Mouse (Mus musculus): ENCODE measurements around the gene Wfs1.

Wfs1 gene

DNA sequence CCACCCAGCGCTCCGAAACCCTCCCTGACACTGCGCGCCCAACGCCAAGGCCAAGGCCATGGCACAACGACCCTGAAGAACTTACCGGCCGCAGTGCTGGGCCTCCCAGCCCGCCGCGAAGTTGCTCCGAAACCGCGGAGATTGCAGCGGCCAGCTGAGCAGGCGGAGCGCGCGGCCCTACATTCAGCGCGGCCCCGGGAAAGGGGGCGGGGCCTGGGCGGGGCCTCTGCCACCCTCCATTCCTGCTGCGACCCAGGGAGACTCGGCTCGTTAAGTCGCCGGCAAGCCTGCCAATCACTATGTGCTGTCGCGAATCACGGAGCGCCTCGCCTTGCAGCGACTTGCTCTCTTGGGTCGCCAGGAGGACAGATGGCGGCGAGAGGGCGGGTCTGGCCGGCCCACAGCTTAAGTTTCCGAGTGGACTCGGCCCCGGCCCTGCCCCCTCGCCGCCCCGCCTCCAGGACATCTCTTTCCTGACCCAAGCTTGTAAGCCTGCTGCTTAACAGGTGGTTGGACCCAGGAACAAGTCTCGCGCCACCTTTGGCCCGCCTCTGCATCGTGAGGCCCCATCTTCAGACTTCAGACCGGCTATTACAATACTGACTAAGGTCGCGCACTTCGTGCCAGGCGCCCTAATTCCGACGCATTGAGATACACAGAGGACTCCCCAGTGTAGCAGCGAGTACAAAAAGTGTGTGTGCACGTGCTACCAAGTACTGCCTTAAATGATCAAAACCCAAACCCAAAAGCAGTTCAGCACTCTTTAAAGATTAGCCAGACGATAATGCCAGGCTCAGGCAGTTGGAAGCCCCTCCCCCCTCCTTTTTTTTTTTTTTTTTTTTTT lies at the start of gene Wfs1:
Gene Wfs1, minus strand, starts transcription at position 425 of the 844 bp plus-strand sequence.
- WGBS, result under 1% methylated on average over 60 of the region's 60 CpGs

DNA sequence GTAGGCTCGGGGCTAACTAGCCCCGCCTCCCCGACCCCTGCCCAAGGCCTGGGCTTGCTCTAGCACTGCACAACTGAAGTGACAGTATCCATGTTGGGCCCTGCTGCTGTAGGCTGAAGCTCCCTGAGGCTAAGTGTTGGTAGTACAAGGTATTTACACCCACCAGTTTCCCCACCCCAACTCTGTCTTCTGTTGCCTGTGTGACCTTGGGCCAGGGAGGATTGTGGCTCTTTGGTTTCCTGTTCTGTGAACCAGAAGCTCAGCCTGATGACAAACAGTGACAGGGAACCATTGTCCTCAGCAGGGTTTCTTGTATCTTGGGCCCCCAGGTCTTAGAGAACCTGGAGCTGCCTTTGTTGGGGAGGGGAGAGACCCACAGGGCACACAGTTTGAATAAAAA lies 47.9 kb upstream of the Wfs1 start:
- WGBS, result 72% methylated on average over 3 of the region's 3 CpGs

DNA sequence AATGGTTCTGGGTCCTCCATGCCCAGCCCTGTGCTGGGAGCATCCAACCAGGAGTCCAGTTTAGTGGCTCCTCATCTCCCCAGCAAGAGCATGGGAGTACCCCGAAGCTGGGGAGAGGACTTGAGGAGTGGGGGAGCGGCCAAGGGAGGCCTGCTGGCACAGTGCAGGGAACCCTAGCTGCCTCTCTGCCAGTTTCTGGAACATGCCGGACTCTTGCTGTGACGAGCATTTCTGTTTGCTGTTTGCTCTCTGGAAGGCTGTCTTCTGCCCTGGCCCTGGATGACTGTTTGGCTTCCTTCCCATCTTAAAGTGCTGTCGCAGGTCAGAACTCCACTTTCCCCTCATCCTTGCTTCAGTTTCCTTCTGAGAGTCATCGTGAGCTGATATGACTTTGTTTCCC lies 46.9 kb upstream of the Wfs1 start:
- 58% methylated on average over 6 of the region's 6 CpGs for WGBS

DNA sequence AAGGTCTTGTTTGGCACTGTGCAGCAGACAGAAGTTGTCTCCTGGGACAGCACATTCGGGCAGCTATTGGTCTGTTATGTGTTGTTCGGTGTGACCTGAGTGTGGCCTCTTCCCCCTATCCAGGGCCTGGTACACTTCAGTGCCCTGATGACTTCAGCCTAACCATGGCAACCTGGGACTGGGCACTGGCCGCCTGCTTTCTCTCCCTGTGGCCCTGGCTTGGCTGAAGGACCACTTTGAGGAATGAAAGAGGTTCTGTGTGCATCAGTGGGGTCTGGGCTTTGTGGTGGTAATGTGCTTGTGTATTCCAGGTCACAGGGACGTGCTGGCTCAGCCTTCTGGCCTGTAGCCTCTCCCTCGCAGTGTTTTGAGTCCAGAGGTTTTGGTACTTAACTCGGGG lies 46.2 kb upstream of the Wfs1 start:
- 57% methylated on average over 6 of the region's 6 CpGs for WGBS

DNA sequence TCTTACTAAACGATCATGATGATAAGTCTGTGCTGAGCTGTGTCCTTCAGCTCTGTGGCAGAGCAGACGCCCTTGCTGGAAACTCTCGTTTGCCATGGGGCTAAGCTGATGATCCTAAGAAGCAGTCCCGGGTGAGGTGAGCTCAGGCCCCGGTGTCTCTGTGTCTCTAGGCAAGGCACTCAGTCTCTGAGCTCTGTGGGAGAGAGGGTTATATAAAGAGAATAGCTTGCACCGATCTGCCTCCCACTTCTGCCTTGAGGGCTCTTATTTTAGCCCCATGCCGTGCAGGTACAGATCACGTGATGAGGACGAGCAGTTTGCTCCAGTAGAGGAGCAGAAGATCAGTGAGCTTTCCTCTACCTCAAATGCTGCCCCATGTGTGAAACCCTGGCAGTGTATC lies 41.7 kb upstream of the Wfs1 start:
- 33% methylated on average over 9 of the region's 9 CpGs for WGBS

DNA sequence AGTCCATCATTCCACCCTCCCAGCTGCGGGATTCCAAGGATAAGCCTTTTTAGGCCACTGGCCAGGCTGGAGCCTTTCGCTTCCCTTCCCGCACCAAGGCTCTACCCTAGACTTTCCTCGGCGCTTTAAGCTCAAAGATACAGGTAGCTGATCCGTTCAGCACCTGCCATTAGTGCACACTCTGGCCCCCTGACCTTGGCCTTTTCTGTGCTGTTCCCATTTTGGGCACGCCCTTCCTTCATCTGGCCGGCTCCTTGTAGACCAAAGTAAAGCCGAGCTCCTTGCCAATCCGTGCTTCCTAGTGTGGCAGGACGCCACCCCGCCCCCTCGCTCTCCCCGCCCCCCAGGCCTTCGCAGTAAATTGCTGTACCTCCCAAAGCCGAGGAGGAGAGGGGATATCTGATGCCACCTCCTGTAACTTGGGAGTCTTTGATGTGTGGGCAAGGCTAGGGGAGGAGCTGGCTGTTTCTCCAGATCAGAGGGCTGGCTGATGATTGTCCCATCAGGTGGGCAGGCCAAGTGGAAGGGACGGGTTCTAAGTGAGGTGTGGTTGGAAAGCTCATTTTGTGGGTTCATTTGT lies 40.4 kb upstream of the Wfs1 start:
- 1% methylated on average over 17 of the region's 17 CpGs for WGBS

DNA sequence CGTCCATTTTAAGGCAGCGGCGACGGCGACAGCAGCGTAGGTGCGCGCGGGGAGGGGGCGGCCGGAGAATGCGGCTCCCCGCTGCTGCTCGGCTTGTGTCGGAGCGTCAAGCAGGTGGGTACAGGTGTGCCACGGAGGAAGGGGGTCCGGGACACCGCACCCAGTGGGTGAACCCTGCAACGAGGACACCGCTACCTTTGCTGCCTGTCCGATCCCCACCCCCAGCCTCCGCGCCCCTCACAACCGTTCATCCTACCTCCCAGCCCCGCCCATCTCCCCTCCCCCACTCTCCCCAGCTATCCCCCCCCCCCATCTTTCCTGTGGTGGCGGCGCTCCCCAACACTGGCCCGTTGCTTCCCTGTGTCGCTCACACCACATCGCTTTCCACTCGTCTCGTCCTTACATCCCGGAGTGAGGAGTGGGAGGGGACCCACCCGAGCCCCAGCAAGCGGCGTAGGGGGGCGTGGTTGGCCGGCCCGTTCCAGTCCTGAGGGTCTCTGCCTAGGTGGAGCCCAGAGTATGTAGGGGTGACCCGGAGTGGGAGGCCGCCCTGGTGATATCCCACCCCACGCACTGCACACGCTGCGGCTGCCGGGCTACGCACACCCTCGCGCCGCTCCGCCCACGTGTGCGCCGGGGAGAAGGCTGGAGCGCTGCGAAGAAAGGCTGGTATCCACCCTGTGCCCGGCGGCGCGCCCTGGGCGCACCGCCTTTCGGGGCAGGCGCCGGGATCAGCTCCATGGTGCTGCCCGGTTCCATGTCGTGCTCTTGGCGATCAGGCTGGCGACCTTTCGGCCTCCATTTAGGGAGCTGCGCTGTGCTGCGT lies 39.7 kb upstream of the Wfs1 start:
- WGBS, result under 1% methylated on average over 70 of the region's 72 CpGs

DNA sequence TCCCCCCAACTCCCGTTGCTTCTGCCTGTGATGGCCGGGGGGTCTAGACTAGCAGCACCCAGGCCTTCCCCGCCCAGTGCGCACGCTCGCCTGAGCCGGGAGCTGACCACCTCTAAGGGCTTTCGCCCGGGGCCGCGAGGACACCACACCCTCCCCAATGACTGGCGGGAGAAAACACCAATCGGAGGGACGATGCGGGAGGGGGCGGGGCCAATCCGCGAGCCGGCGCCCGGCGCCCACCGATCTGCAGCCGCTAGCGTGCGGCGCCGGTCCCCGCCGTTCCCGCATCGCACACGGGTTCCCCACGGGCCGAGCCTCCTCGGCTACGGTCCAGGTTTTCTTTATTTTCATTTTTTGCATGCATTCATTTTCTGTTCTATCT lies 39.1 kb upstream of the Wfs1 start:
- WGBS, result under 1% methylated on average over 37 of the region's 37 CpGs

DNA sequence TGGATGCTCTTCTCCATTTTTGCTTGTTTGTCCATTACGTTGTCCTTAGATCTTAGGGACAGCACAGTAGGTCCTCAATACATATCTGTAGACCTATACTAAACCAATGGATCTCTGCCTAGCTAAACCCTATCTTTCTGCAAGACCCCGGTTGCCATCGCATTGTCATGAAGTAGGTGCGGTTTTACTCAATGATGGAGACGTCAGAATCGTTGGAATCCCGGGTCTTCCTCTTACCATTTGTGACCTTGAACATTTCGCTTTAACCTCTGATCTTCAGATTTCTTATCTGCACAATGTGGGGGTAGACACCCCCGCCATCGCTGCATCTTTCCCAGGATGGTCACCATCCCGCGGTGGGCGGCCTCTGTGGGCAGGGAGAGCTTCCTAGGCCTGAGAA lies 38.7 kb upstream of the Wfs1 start:
- WGBS, result 12% methylated on average over 13 of the region's 13 CpGs

DNA sequence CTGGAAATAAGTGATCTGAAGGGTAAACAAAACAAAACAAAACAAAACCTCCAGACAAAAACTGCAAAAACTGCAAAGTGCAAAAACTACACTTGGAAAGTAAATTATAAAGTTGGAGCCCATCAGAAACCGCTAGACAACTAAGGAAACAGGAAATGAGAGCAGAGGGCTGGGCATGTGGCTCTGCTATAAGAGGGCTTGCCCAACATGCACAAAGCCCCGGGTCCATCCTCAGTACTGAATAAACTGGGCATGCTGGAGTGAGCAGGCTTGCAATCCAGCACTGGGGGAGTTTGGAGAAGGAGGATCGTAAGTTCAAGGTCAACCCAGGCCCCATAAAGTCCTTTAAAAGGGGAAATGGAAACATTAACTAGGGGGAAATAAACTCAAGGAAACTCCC lies 28.2 kb upstream of the Wfs1 start:
- 62% methylated on average over 3 of the region's 3 CpGs for WGBS

DNA sequence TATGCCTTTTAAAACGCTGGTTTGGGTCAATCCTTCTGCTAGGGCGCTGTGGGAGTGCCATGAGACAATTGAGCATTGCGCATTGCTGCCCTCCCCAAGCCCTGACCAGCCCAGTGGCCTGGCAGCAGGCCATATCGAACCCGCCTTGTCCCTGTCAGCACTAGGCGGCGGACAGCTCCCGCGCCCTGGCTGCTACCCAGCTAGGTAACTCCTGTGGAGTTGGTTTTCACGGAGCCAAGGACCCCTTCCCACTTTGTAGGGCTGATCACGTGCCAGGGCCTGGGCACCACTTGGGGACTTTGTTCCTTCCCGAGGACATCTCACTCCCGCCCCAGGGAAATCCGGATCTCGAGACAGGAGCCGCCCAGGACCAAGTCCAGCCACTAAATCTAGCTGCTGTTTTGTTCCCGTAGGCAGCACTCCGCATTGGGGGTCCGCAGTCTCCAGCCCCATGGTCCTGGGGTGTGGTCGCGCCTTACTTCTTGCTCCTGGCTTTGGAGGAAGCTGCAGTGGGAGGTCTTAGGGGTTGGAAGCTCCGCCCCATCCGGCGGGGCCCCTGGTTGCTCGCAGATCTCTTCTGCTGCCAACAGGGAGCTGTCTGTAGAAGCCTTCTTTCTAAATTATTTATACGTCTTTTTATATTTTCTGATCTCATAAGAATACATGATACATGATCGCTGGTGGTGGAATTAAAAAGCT lies 26.8 kb upstream of the Wfs1 start:
- WGBS, result 7% methylated on average over 27 of the region's 27 CpGs

DNA sequence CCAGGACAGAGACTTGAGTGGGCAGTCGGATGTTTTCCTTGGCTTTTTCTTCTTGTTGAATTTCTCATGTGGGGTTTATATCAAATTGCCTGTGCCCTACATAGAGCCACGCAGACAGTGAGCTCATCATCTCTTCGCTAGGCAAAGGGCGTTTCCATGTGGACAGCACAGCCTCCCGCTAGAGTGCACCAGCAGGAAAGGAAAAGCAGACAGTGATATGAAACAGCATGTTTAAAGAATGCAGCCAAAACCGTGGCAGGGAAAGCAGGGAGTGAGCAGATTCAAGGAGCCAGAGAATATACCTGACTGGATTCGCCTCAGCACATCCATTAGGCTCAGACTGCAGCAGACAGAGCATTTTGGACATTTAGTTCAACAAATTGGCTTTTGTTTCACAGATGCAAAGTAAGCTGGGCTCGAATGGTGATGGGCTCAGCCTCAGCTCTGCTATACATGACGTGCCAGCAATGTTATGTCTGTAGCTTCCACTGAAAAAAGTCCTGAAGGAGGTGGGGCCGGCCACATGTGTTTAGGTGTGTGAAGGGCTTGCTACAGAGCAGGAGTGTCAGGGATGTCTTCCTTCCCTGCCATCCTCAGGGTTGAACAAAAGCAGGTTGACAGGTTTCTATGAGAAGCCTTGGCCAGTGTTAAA lies 21.8 kb upstream of the Wfs1 start:
- 30% methylated on average over 10 of the region's 10 CpGs for WGBS

DNA sequence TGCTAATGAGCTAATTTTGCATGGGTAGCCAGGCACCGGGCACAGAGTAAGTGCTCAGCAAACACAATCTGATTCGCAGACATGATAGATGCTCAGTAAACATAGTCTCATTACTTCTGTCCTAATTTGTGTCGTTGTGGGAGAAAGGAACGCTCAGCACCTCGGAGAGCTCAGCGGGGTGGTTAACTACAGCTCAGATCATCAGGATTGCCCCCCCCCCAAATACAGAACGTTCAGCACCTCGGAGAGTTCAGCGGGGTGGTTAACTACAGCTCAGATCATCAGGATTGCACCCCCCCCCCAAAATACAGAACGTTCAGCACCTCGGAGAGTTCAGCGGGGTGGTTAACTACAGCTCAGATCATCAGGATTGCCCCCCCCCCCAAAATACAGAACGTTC lies 20.8 kb upstream of the Wfs1 start:
- 40% methylated on average over 13 of the region's 13 CpGs for WGBS

DNA sequence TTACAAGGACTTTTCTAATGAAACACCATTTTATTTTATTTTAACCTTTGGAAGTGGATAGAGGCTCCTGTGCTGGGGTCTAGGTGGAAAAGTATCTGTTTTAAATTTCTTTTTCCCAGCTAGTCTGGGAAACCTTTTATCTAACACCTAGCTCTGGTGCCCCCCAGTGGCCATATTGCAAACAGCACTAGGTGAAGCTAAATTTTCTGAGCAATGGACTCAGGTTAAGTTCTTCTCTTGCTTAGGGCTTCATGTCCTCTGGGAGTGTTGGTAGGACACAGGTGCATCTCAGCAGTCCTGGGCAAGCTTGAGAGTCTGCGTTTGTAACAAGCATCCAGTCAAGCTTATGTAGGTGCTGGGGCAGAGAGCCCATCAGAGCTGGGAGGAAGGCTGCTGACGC lies 13.0 kb upstream of the Wfs1 start:
- 49% methylated on average over 2 of the region's 2 CpGs for WGBS

DNA sequence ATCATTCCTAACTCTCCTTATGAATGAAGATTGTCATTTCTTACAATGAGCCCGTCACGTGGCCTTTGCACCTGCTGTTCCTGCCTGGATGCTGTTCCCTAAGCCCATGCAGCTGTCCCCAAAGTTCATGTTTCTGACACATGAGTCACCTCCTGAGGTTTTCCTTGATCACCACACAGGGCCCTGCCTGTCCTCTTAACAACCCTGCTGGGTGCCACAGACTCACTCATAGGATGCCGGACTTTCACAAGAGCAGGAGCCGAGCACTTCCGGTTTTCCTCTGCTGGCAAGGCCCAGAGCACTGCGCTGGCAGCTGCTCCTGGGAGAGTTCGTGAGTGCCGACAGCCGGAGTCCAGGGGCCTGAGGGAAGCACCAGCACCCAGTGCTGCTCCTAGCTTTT lies 12.0 kb upstream of the Wfs1 start:
- 83% methylated on average over 9 of the region's 9 CpGs for WGBS

DNA sequence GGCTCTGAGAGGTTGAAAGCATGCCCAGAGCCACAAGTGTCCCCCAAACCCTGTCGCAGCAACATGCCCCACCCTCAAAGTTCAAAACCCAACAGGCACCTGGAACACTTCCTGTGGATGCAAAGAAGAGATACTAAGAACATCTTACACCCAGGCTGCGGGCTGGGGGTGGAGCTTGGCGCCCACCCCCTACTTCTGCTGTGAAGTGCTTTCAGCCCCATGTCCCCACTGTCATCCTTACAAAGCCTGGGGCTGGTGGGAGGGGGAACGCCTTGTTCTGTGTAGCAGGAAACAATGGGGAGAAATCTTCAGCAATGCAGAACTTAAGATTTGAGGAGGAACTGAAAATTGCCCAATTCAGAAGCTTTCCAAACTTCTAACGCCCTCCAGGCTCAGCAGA lies 9.0 kb upstream of the Wfs1 start:
- 37% methylated on average over 5 of the region's 5 CpGs for WGBS

DNA sequence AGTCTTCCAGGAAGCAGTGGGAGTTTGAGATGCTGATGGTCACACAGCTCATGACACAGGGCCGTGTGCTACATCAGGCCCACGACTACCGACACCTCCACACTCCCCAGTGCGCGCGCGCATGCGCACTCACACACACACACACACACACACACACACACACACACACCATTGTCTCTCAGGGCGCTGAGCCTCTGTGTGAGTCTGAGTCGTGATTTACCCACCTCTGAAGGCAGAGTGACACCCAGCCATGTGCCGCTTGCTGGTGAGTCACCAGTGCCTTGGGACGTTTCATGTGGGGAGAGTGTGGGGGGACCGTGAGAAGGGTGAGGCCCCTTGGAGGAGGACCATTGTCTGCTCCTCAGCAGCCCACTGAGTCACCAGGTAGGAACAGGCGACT lies 7.4 kb upstream of the Wfs1 start:
- 65% methylated on average over 14 of the region's 14 CpGs for WGBS

DNA sequence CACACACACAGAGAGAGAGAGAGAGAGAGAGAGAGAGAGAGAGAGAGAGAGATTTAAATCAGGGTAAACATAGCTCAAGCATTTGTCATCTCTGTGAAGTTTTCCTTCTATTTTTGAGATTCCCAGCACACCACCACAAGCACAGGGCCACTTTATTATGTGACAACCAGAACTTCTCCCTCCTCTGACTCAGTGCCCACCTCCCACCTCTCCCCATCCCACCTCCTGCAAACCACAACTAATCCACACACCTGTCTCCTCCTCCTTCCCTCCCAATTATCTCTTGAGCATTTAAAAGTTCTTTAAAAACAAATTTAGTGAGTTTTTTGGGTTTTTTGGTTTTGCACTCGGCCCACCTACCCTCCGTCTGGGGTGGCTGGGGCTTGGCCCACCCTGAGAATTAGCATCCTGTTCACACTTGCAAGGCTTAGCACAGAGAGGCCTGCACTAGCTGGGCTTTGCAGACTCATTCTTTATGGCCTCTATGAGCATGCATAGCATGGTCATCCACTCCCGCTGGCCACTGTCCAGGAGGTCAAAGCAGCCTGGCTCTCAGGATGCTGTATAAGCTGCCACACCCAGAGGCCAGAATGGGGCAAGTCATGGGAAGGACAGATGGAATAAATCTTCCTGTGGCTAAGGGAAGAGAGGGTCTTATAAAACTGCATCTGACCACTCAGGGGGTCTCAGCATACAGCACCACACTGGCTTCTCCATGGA lies 1.8 kb upstream of the Wfs1 start:
- 78% methylated on average over 3 of the region's 3 CpGs for WGBS

DNA sequence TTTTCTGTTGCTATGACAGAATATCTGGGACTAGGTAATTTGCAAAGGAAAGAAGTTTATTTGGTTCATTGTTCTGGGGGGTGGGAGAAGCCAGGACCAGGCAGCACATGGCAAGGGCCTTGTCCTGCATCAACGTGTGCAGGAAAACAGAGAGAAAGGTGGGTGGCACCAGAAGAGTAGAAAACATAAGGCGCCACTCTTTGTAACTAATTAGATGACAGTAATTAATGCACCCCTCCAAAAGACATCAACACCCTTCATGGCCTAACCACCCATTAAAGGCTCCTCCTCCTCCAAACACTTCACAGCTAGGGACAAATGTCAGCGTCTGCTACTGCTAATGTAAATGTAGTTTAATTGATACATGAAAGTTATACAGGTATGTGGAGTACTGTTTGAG lies 1.2 kb upstream of the Wfs1 start:
- WGBS, result 61% methylated on average over 3 of the region's 3 CpGs

DNA sequence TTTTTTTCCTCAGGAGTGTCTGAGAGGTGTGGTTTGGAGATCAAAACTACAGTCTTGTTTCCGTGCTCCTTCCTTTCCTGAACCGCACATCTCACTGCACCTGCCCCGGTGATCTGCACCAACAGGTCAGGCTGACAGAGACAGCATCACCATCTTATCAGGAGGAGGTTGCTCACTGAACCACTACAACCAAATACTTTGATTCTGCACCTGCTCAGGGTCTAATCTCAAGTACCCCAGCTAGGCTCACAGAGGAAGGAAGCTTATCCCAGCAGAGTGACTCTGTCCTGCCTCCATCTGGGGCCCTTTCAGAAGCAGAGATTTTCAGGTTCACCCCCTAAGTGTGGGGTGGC lies 596 bp upstream of the Wfs1 start:
- WGBS, result 7% methylated on average over 3 of the region's 3 CpGs

DNA sequence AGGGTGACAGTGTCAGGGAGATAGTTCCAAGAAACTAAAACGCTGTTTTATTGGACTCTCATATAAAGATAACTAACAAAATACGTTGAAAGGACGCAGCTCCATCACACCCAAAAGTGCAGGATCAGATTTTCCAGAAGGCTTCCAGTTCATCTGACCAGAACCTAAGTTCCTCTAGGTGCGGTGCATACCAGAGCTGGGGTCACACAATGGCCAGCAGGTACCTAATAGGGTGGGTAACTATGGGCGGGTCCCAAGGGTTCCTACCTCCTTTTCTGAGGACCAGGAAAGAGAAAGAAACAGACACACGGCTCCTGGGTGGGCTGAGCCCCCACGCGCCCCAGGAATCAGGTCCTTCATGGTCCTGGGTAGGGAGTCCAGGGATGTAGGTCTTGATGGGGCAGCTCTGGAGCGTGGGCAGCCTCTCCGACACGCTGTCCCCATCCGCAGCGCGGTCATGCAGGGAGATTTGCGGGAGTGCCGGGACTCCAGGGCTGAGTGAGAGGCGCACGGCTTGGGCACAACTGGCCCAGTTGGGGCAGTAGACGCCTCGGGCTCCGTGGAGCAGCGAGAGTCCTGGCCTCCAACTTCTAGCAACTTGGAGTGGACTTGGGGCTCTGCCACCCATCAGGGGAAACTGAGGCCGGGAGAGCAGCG lies 753 bp downstream of the Wfs1 start:
- WGBS, result 12% methylated on average over 24 of the region's 24 CpGs
